Mouse (Mus musculus): ENCODE results near the gene Ephb2.

DNA sequence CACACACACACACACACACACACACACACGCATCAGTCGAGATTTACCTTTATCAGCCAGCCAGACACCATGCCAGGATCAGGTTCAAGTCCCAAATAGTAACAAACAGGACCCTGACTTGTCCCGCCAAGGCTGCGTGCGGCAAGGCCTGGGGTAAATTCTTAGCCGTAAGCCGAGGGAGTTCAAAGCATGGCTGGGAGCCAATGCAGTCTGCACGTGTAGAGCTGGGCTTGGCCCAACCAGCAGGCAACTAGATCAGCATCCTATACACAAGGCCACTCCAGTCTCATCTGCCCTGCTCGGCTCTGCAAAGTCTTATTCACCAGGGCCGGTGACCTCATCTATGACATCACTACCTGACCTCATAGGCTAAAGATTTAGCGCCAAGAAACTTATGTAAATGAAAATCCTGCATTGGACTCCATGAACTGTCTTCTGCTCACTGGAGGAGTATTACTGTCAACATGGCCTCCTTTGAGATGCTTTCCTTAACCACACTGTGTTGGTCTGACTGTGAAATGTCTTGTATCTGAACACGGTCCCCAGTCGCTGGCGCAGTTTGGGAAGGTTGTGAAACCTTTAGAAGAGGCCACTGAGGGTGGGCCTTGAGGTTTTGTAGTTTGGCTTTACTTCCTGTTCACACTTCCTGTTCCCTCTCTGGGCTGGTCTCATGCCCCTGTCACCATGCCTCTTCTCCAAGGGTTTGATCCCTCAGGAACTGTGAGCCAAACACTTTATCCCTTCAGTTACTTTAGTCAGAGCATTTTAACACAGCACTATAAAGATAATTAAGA, 117.4 kb downstream of the Ephb2 start:
- TF ChIP-seq POLR2A (IDR thresholded peaks at IDR 0.05; ENCODE audit: low read depth, low read length) (no peak), CTCF (conservative IDR thresholded peaks at IDR 0.05; ENCODE audit: insufficient read depth, insufficient read length, low read depth, low read length) (no peak)
